Mouse (Mus musculus) lung, postnatal 0 days (tissue): ENCODE measurements around the gene Itga7. TPM values are rescaled to one million over a fixed set of nuclear protein-coding genes. Genes with fewer than 3 reads are reported as not detected.
A peak's percentile ranks its signal among the peaks of the same experiment; 100 is the strongest.

Experiments
- ATAC-seq: fragments of 200-750 bp; cut with Nextera tagmentation; 2 replicates; pipeline ENCODE4 v1.8.0; 2017; ENCODE audit warnings: moderate library complexity
- DNase-seq: peaks from one replicate; pipeline ENCODE4 v3.0.0-alpha.2; 2016; ENCODE audit warnings: low spot score
- H3K27ac ChIP-seq: fragments of 300-500 bp; sonication (generic); 2 replicates; pipeline ENCODE4 v1.5.1; 2014; ENCODE audit warnings: antibody characterized with exemption, mild to moderate bottlenecking, low read length, mixed read lengths
- H3K27me3 ChIP-seq: fragments of 300-500 bp; sonication (generic); replicated peaks from 2 replicates; pipeline ENCODE4 v1.6.1; 2014; ENCODE audit warnings: low read length, mixed read lengths; ENCODE audit not compliant: insufficient read depth
- H3K36me3 ChIP-seq: fragments of 300-500 bp; sonication (generic); 2 replicates; pipeline ENCODE4 v1.6.1; 2014; ENCODE audit warnings: low read length, mixed read lengths; ENCODE audit not compliant: insufficient read depth
- H3K4me1 ChIP-seq: fragments of 300-500 bp; sonication (generic); 2 replicates; pipeline ENCODE4 v1.6.1; 2014; ENCODE audit warnings: antibody characterized with exemption, low read depth, low read length, mixed read lengths; ENCODE audit not compliant: insufficient read depth
- H3K4me2 ChIP-seq: fragments of 300-500 bp; sonication (generic); replicated peaks from 2 replicates; pipeline ENCODE4 v1.6.1; 2014; ENCODE audit warnings: low read depth, mild to moderate bottlenecking, low read length, moderate library complexity, mixed read lengths
- H3K4me3 ChIP-seq: fragments of 300-500 bp; sonication (generic); 2 replicates; pipeline ENCODE4 v1.5.1; 2014; ENCODE audit warnings: low read depth, low read length
- H3K9ac ChIP-seq: fragments of 300-500 bp; sonication (generic); replicated peaks from 2 replicates; pipeline ENCODE4 v1.6.1; 2014; ENCODE audit warnings: low read depth, mild to moderate bottlenecking
- H3K9me3 ChIP-seq: fragments of 300-500 bp; sonication (generic); 2 replicates; pipeline ENCODE4 v1.6.1; 2016; ENCODE audit warnings: low read length, mixed read lengths
- CTCF ChIP-seq: IDR thresholded peaks from 2 replicates; pipeline ENCODE4 v1.5.1; 2016; ENCODE audit warnings: antibody characterized with exemption, mild to moderate bottlenecking
- EP300 ChIP-seq: IDR thresholded peaks from 2 replicates; pipeline ENCODE4 v1.6.1; 2016; ENCODE audit warnings: antibody characterized with exemption, mild to moderate bottlenecking, control low read depth
- WGBS: fragments of 180-500 bp; shearing (Covaris S2); extraction: QIAGEN DNeasy Blood & Tissue Kit; methylation state at CpG from one replicate; pipeline ENCODE4 v1.1.7; 2014; 5-methylcytosine and 5-hydroxymethylcytosine counted together
- polyA plus RNA-seq: library from polyadenylated mRNA; unstranded; fragments of >200 nt; fragmentation: Nextera tagmentation; extraction: Ambion mirVana; gene quantifications from 2 replicates; pipeline ENCODE4 v1.2.1, GENCODE M21; 2015

Gene Itga7
- polyA plus RNA-seq, result 14.6 and 20.7 TPM in 2 replicates

DNA sequence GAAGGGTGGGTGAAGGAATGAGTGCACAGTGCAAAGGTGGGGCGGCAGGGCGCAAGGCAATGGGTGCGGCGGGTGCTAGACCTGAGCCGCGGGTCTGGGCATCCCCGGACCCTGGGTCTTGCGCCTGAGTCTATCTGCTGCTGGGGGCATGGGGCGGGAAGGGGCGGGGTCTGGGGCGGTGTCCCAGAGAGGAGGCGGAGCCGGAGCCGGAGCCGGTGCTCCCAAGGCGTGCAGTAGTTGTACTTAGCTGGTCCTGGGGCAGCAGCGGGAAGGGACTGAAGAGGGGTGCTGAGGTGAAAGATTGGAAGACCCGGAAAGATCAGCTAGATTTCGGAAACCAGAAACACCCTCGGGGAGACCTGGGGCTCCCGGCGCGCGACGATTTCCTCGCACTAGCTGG lies at the start of gene Itga7:
Gene Itga7, plus strand, starts transcription at position 245 of the 400 bp plus-strand sequence.
- H3K4me1 ChIP-seq, result peaks cover 12% of the 10 kb centered on the region; the same call in 1 of the 2 replicates
- H3K27me3 ChIP-seq, result peaks cover 9% of the 10 kb centered on the region
- no peak for TF ChIP-seq EP300
- no peak for TF ChIP-seq CTCF
- H3K4me3 ChIP-seq, result peak within 1 kb of the TSS; percentile 37
- ATAC-seq, result peak; percentile 37
- H3K9me3 ChIP-seq, result no peaks in the 10 kb centered on the region
- H3K9ac ChIP-seq, result no peak within 1 kb of the TSS; the same call in 1 of the 2 replicates
- no peak within 1 kb of the TSS for H3K27ac ChIP-seq
- no peaks in the 10 kb centered on the region for H3K36me3 ChIP-seq
- 0% methylated on average over 18 of the region's 26 CpGs for WGBS
- H3K4me2 ChIP-seq, result peak within 1 kb of the TSS; percentile 57
- DNase-seq, result peak; percentile 61

DNA sequence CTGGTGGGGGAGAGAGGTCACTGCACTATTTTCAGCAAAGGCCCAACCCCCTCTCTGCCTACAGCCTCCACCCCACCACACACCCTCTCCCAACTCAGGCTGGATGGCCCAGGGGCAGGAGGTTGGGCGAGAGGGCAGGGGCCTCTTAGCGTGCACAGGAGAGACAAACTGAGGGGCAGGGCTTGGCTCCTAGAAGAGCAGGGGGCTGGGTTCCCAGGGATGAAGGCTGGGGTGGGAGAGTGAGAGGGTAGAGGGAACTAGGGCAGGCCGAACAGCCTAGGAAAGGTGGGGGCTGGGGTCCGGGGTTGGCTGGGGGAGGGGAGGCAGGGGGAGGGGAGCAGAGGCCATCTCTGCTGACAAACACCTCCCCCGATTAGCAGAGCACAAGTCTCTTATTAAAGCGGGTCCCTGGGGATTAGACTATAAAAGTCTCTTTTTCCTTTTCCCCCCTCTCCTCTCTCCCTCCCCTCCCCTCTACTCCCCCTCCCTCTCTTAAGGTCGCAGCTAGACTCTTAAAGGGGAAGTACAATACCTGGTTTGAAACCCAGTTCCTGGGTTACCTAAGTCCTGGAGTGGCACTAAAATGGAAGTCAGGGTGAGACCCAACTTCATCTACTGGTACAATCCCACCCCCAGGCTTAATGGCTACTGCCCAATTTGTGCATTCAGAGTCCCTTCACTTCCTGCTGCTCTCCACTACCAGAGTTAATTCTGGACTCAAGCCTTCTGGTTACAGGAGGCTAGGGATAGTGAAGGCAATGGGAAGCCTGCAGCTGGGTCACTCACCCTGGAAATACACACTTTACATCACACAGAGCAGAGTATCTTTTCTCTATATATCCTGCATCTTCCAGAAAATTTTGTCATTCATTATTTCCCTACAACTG lies 44.4 kb upstream of the Itga7 start:
- no peak for ATAC-seq
- peak overlapping the region; percentile 19; the same call in 1 of the 2 replicates for H3K4me2 ChIP-seq
- DNase-seq, result peak; percentile 30
- H3K9me3 ChIP-seq, result no peaks in the 10 kb centered on the region
- H3K27ac ChIP-seq, result no peak overlapping the region
- H3K4me1 ChIP-seq, result 0 out of 2 replicates have a peak, but pooled peaks cover 4% of the 10 kb centered on the region
- no peak overlapping the region for H3K4me3 ChIP-seq
- TF ChIP-seq EP300, result no peak
- TF ChIP-seq CTCF, result no peak
- no peaks in the 10 kb centered on the region for H3K36me3 ChIP-seq
- no peak overlapping the region for H3K9ac ChIP-seq
- 20% methylated on average over 5 of the region's 7 CpGs for WGBS
- peaks cover 5% of the 10 kb centered on the region; the same call in 1 of the 2 replicates for H3K27me3 ChIP-seq

DNA sequence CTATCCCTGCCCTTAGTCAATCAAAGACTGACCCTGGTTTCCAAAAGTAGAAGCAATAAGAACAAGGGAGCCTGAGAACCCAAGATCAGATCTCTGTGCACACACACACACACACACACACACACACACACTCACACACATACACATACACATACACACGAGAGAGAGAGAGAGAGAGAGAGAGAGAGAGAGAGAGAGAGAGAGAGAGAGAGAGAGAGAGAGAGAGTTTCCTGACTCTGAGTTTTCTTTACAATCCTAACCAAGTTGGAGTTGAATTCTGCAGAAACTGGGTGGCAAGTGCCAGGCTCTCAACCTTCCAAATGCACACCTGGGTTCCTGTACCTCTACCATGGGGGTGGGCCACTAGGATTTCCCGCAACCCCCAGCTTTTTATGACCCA lies 43.8 kb upstream of the Itga7 start:
- H3K27ac ChIP-seq, result no peak overlapping the region
- H3K9me3 ChIP-seq, result no peaks in the 10 kb centered on the region
- 0 out of 2 replicates have a peak, but pooled peaks cover 4% of the 10 kb centered on the region for H3K4me1 ChIP-seq
- peaks cover 5% of the 10 kb centered on the region; the same call in 1 of the 2 replicates for H3K27me3 ChIP-seq
- 48% methylated on average over 2 of the region's 2 CpGs for WGBS
- H3K4me3 ChIP-seq, result no peak overlapping the region
- DNase-seq (no peak), ATAC-seq (no peak)
- H3K9ac ChIP-seq, result no peak overlapping the region
- H3K36me3 ChIP-seq, result no peaks in the 10 kb centered on the region
- H3K4me2 ChIP-seq, result no peak overlapping the region
- no peak for TF ChIP-seq CTCF

DNA sequence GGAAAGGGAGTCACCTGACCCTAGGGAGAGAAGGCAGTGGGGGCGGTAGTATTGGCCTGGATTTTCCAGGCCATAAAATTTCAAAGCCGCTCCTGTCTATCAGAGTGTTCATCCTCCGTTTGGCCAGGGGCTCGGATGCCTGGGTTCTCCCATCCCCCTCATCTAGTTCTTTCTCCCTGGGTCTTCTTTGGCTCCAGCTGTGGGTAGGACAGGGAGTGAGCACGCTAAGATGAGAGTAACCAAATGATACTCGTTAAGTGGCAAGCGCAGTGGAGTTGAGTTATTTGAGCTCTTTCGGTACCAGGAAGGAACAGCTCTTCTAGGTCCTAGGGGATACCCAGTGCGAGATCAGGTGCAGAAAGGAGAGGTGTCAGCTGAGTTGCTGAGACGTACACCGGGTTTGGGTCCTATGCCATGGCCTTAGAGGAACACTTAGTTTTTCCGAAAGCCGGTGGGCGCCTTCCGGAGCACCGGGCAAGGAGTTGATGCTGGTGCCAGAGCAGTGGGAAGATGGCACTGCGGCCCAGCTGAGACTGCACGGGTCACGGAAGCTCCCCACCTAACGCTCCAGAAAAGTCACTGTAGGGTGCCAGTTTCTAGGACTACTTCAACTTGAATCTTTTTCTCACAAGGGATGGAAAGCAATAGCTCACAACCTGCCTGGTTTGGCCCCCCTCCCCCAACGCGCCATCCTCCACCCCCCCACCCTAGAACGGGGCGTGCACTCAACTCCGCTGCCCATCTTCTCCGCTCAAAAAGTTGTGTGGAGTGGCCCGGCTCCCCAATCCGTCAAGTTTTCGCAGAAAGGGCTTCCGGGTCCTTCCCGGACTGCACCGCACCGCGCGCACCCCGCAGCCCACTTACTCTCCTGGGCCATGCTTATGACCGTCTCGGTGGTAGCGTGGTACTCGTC lies 43.0 kb upstream of the Itga7 start:
- H3K36me3 ChIP-seq, result no peaks in the 10 kb centered on the region
- H3K4me2 ChIP-seq, result peak overlapping the region; percentile 97
- H3K9me3 ChIP-seq, result no peaks in the 10 kb centered on the region
- 1% methylated on average over 40 of the region's 40 CpGs for WGBS
- no peak overlapping the region for H3K27ac ChIP-seq
- no peak for ATAC-seq
- peak overlapping the region; percentile 39; the same call in 1 of the 2 replicates for H3K9ac ChIP-seq
- DNase-seq, result no peak
- peaks cover 4% of the 10 kb centered on the region; the same call in 1 of the 2 replicates for H3K4me1 ChIP-seq
- peak overlapping the region; percentile 53 for H3K4me3 ChIP-seq
- TF ChIP-seq CTCF (no peak), EP300 (no peak)
- peaks cover 5% of the 10 kb centered on the region; the same call in 1 of the 2 replicates for H3K27me3 ChIP-seq

DNA sequence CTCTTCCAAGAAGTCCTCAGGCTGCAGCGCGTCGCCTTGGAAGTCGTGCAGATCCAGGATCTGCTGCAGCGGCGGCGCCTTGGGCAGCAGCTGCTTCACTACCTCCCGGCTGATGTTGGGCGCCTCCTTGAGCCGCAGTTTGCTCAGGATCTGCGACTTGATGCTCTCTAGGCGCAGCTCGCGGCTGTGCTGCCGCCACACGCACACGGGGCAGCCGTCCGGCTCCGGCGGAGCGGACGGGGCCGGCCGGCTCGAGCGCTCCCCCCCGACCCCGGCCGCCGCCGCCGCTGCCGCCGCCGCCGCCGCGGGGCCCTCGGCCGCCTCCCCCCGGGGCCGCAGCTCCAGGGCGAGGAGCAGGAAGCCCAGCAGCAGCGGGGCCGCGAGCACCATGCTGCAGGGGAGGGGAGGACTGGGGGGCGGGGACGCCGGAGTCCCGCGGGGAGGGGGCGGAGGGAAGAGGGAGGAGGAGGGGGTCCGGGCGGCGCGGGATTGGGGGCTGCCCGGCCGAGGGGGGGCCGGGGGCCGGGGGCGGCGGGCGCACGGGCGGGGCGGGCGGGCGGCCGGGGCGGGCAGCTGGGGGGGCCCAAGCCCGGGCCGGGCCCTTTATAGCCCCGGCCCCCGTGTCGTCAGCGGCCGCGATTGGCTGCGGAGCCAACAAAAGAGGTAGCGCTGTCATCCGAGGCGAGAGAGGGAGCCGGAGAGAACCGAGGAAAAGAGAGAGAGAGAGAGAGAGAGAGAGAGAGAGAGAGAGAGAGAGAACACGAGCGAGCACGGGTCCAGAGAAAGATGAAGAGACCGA lies 42.1 kb upstream of the Itga7 start, which contains the start of gene Gdf11:
Gene Gdf11, minus strand, starts transcription at position 423 of the 799 bp plus-strand sequence.
- Histone ChIP-seq H3K4me1 (peaks cover 6% of the 10 kb centered on the region; the same call in 1 of the 2 replicates), H3K36me3 (no peaks in the 10 kb centered on the region; the same call in 1 of the 2 replicates), H3K27me3 (peaks cover 10% of the 10 kb centered on the region), H3K27ac (no peak within 1 kb of the TSS), H3K9me3 (no peaks in the 10 kb centered on the region), H3K9ac (peak within 1 kb of the TSS; percentile 39), H3K4me2 (peak within 1 kb of the TSS; percentile 97), H3K4me3 (peak within 1 kb of the TSS; percentile 53)
- TF ChIP-seq CTCF (peak; percentile 35), EP300 (no peak)
- WGBS, result under 1% methylated on average over 38 of the region's 89 CpGs
- ATAC-seq, result peak; percentile 65
- DNase-seq, result peak; percentile 64
